26 mouse cellular contexts compared by ENCODE assay signal in genomic region chr4:155239494-155239893, GRCm38 (mm10). TPM values are rescaled to one million over a fixed set of nuclear protein-coding genes. Genes with fewer than 3 reads are reported as not detected.
DNase-seq lines count a peak whose midpoint lies in the region; ATAC-seq and TF ChIP-seq lines count a peak whose summit lies in the region.
"Had no signal": no experiment of that assay in that cellular context is flagged by ENCODE, and none has a peak within 500 bp of the region (broad histone marks: within the 10 kb centered on the region; RNA-seq: fewer than 3 reads in every experiment).

No protein-coding gene starts in this region.

- no peak overlapping the region for H3K9ac ChIP-seq in forebrain, embryonic 15.5 days (replicated peaks)
- no peak overlapping the region for H3K9ac ChIP-seq in stomach, postnatal 0 days (ENCODE audit: low read length)
- H3K9ac ChIP-seq: embryonic facial prominence, embryonic 13.5 days; hindbrain, embryonic 13.5 days; intestine, embryonic 15.5 days had no signal

- 59% methylated on average over 6 of the region's 6 CpGs for whole genome bisulfite sequencing in forebrain, embryonic 10.5 days
- WGBS in forebrain, embryonic 15.5 days = 62% methylated on average over 6 of the region's 6 CpGs
- 64% methylated on average over 6 of the region's 6 CpGs for WGBS in limb, embryonic 10.5 days
- 61% methylated on average over 6 of the region's 6 CpGs for WGBS in stomach, postnatal 0 days

- no peak for ATAC-seq in forebrain, embryonic 15.5 days (replicated peaks)
- no peak for ATAC-seq in stomach, postnatal 0 days (ENCODE audit: low FRiP score, low TSS enrichment)
- ATAC-seq: forebrain, embryonic 14.5 days; hindbrain, embryonic 16.5 days; intestine, embryonic 15.5 days; Patski had no signal

- H3K4me1 ChIP-seq in forebrain, embryonic 10.5 days = peaks cover 45% of the 10 kb centered on the region
- H3K4me1 ChIP-seq in forebrain, embryonic 15.5 days = peaks cover 22% of the 10 kb centered on the region
- H3K4me1 ChIP-seq in limb, embryonic 10.5 days = peaks cover 46% of the 10 kb centered on the region
- H3K4me1 ChIP-seq in stomach, postnatal 0 days (replicated peaks; ENCODE audit: control insufficient read depth, insufficient read depth) = peaks cover 26% of the 10 kb centered on the region

- peak overlapping the region; percentile 16; the same call in 1 of the 2 replicates for H3K27ac ChIP-seq in forebrain, embryonic 10.5 days
- no peak overlapping the region for H3K27ac ChIP-seq in forebrain, embryonic 15.5 days (replicated peaks)
- peak overlapping the region; percentile 50; the same call in 1 of the 2 replicates for H3K27ac ChIP-seq in limb, embryonic 10.5 days
- H3K27ac ChIP-seq in stomach, postnatal 0 days (replicated peaks) = no peak overlapping the region
- H3K27ac ChIP-seq: embryonic facial prominence, embryonic 10.5 days; embryonic facial prominence, embryonic 13.5 days; hindbrain, embryonic 10.5 days; hindbrain, embryonic 13.5 days; intestine, embryonic 15.5 days had no signal

- no peaks in the 10 kb centered on the region for H3K9me3 ChIP-seq in forebrain, embryonic 10.5 days
- H3K9me3 ChIP-seq in forebrain, embryonic 15.5 days = no peaks in the 10 kb centered on the region
- no peaks in the 10 kb centered on the region for H3K9me3 ChIP-seq in limb, embryonic 10.5 days (replicated peaks)
- H3K9me3 ChIP-seq in stomach, postnatal 0 days (ENCODE audit: control insufficient read depth, low read length) = no peaks in the 10 kb centered on the region
- H3K9me3 ChIP-seq: embryonic facial prominence, embryonic 10.5 days; embryonic facial prominence, embryonic 13.5 days; G1E; hindbrain, embryonic 10.5 days; hindbrain, embryonic 13.5 days; intestine, embryonic 15.5 days had no signal

- 0 out of 2 replicates have a peak, but pooled peaks have one; percentile 19 for TF ChIP-seq CTCF in stomach, postnatal 0 days (IDR thresholded peaks at IDR 0.05; ENCODE audit: low read depth)

- H3K27me3 ChIP-seq in forebrain, embryonic 10.5 days (ENCODE audit: poor library complexity, severe bottlenecking) = 0 out of 2 replicates have a peak, but pooled peaks cover 5% of the 10 kb centered on the region
- H3K27me3 ChIP-seq in forebrain, embryonic 15.5 days = no peaks in the 10 kb centered on the region
- H3K27me3 ChIP-seq in limb, embryonic 10.5 days (ENCODE audit: low read depth, poor library complexity, severe bottlenecking) = 0 out of 2 replicates have a peak, but pooled peaks cover 10% of the 10 kb centered on the region
- no peaks in the 10 kb centered on the region for H3K27me3 ChIP-seq in stomach, postnatal 0 days (ENCODE audit: control insufficient read depth, insufficient read depth, low read length)
- H3K27me3 ChIP-seq: embryonic facial prominence, embryonic 13.5 days; hindbrain, embryonic 13.5 days; intestine, embryonic 15.5 days; Patski had no signal

- TF ChIP-seq EP300 in stomach, postnatal 0 days (optimal IDR thresholded peaks at IDR 0.05) = no peak

- no peak for DNase-seq in forebrain, embryonic 10.5 days (ENCODE audit: extremely low spot score, low spot score)
- peak; percentile 90 for DNase-seq in heart, adult 11 months
- no peak for DNase-seq in heart, adult 9 months (ENCODE audit: low spot score in 2 of 2)
- no peak for DNase-seq in limb, embryonic 10.5 days (ENCODE audit: low spot score)
- DNase-seq in stomach, postnatal 0 days (ENCODE audit: low spot score) = no peak
- DNase-seq in natural killer cell, adult 2 months (ENCODE audit: low spot score in 2 of 2) = no peak
- DNase-seq: adrenal gland, postnatal 10 days; adrenal gland, postnatal 36 days; B cell, adult 2 months; cerebellum, adult 18-20 months; cerebellum, adult 9-10 months; cerebellum, postnatal 36 days; embryo, embryonic 11 days; gastrocnemius, postnatal 25 days; kidney, adult 11 months had no signal

- H3K4me3 ChIP-seq in forebrain, embryonic 10.5 days = no peak overlapping the region
- no peak overlapping the region for H3K4me3 ChIP-seq in forebrain, embryonic 15.5 days
- H3K4me3 ChIP-seq in limb, embryonic 10.5 days = no peak overlapping the region
- no peak overlapping the region for H3K4me3 ChIP-seq in stomach, postnatal 0 days (ENCODE audit: low read depth, low read length)
- H3K4me3 ChIP-seq: embryonic facial prominence, embryonic 10.5 days; embryonic facial prominence, embryonic 13.5 days; erythroblast, embryonic 14.5 days; hindbrain, embryonic 10.5 days; hindbrain, embryonic 13.5 days; intestine, embryonic 15.5 days had no signal

- H3K36me3 ChIP-seq in forebrain, embryonic 10.5 days (replicated peaks) = no peaks in the 10 kb centered on the region
- no peaks in the 10 kb centered on the region for H3K36me3 ChIP-seq in forebrain, embryonic 15.5 days
- no peaks in the 10 kb centered on the region for H3K36me3 ChIP-seq in limb, embryonic 10.5 days
- H3K36me3 ChIP-seq in stomach, postnatal 0 days (ENCODE audit: control insufficient read depth, insufficient read depth, low read length) = no peaks in the 10 kb centered on the region
- H3K36me3 ChIP-seq: embryonic facial prominence, embryonic 10.5 days; embryonic facial prominence, embryonic 13.5 days; G1E; hindbrain, embryonic 10.5 days; hindbrain, embryonic 13.5 days; intestine, embryonic 15.5 days had no signal

- no peak overlapping the region for H3K4me2 ChIP-seq in forebrain, embryonic 15.5 days (replicated peaks)
- no peak overlapping the region for H3K4me2 ChIP-seq in stomach, postnatal 0 days (replicated peaks; ENCODE audit: low read depth)
- H3K4me2 ChIP-seq: embryonic facial prominence, embryonic 13.5 days; hindbrain, embryonic 13.5 days; intestine, embryonic 15.5 days had no signal

RNA-seq across cellular contexts. Expression of gene Faap20, which starts 10.1 kb away (rescaled TPM):
- 108 and 110 TPM in 2 replicates for polyA plus RNA-seq in forebrain, embryonic 10.5 days (2016; fragmentation: Nextera tagmentation; extraction: Ambion mirVana)
- polyA plus RNA-seq in forebrain, embryonic 15.5 days (2015; fragmentation: Nextera tagmentation; extraction: Ambion mirVana) = 88.2 and 89.3 TPM in 2 replicates
- 104 and 107 TPM in 2 replicates for polyA plus RNA-seq in limb, embryonic 10.5 days (2016; fragmentation: Nextera tagmentation; extraction: Ambion mirVana)
- 43.5 and 46.3 TPM in 2 replicates for polyA plus RNA-seq in stomach, postnatal 0 days (2015; fragmentation: Nextera tagmentation; extraction: Ambion mirVana)

RNA-seq across cellular contexts. Expression of gene Ski, which starts 17.1 kb away (rescaled TPM):
- polyA plus RNA-seq in forebrain, embryonic 10.5 days (2016; fragmentation: Nextera tagmentation; extraction: Ambion mirVana) = 8.6 and 9.7 TPM in 2 replicates
- polyA plus RNA-seq in forebrain, embryonic 15.5 days (2015; fragmentation: Nextera tagmentation; extraction: Ambion mirVana) = 14.3 TPM in 2 replicates
- 9.6 and 10.6 TPM in 2 replicates for polyA plus RNA-seq in limb, embryonic 10.5 days (2016; fragmentation: Nextera tagmentation; extraction: Ambion mirVana)
- 9.7 and 10.8 TPM in 2 replicates for polyA plus RNA-seq in stomach, postnatal 0 days (2015; fragmentation: Nextera tagmentation; extraction: Ambion mirVana)

Comparison
In these comparisons a context has a peak if more than half of its experiments do, and no peak if none do; other contexts are left out.
1. H3K27ac ChIP-seq: peak in forebrain, embryonic 10.5 days (single experiment) and limb, embryonic 10.5 days (single experiment); none in forebrain, embryonic 15.5 days (single experiment) and stomach, postnatal 0 days (single experiment).